Mouse (Mus musculus) kidney, embryonic 16.5 days (tissue): ENCODE measurements around the gene Sidt2. TPM values are rescaled to one million over a fixed set of nuclear protein-coding genes. Genes with fewer than 3 reads are reported as not detected.

Source experiments
- ATAC-seq: fragments of 200-750 bp; cut with Nextera tagmentation; 2 replicates; pipeline ENCODE4 v1.8.0; 2017; ENCODE audit warnings: moderate TSS enrichment; ENCODE audit not compliant: low FRiP score, low TSS enrichment
- H3K27ac ChIP-seq: fragments of 300-500 bp; sonication (generic); 2 replicates; pipeline ENCODE4 v1.5.1; 2014; ENCODE audit warnings: low read length
- H3K27me3 ChIP-seq: fragments of 300-500 bp; sonication (generic); 2 replicates; pipeline ENCODE4 v1.6.1; 2014; ENCODE audit warnings: low read length, control low read depth, mixed read lengths; ENCODE audit not compliant: insufficient read depth
- H3K36me3 ChIP-seq: fragments of 300-500 bp; sonication (generic); 2 replicates; pipeline ENCODE4 v1.6.1; 2014; ENCODE audit warnings: low read length, control low read depth, mixed read lengths; ENCODE audit not compliant: insufficient read depth
- H3K4me1 ChIP-seq: fragments of 300-500 bp; sonication (generic); 2 replicates; pipeline ENCODE4 v1.6.1; 2014; ENCODE audit warnings: low read length, control low read depth, mixed read lengths; ENCODE audit not compliant: insufficient read depth
- H3K4me2 ChIP-seq: fragments of 300-500 bp; sonication (generic); replicated peaks from 2 replicates; pipeline ENCODE4 v1.6.1; 2014; ENCODE audit warnings: low read depth, low read length
- H3K4me3 ChIP-seq: fragments of 300-500 bp; sonication (generic); 2 replicates; pipeline ENCODE4 v1.5.1; 2014; ENCODE audit warnings: mild to moderate bottlenecking, low read length
- H3K9ac ChIP-seq: fragments of 300-500 bp; sonication (generic); replicated peaks from 2 replicates; pipeline ENCODE4 v1.6.1; 2014; ENCODE audit warnings: low read length
- H3K9me3 ChIP-seq: fragments of 300-500 bp; sonication (generic); 2 replicates; pipeline ENCODE4 v1.6.1; 2016; ENCODE audit warnings: low read length, control low read depth
- WGBS: fragments of 180-500 bp; shearing (Covaris S2); extraction: QIAGEN DNeasy Blood & Tissue Kit; methylation state at CpG from one replicate; pipeline ENCODE4 v1.1.7; 2014; 5-methylcytosine and 5-hydroxymethylcytosine counted together
- polyA plus RNA-seq: library from polyadenylated mRNA; unstranded; fragments of >200 nt; fragmentation: Nextera tagmentation; extraction: Ambion mirVana; gene quantifications from 2 replicates; pipeline ENCODE4 v1.2.1, GENCODE M21; 2015

The Sidt2 gene
- polyA plus RNA-seq, 1 experiment from 2014 or later, result 44.5 TPM

GRCm38 (mm10) chr9:45979778-45980177 is 24.7 kb upstream of the Sidt2 start:
- Histone ChIP-seq H3K27ac (no peak overlapping the region), H3K36me3 (peaks cover 9% of the 10 kb centered on the region), H3K9me3 (no peaks in the 10 kb centered on the region), H3K9ac (no peak overlapping the region), H3K4me1 (peaks cover 25% of the 10 kb centered on the region), H3K27me3 (no peaks in the 10 kb centered on the region), H3K4me2 (no peak overlapping the region), H3K4me3 (no peak overlapping the region)
- WGBS, result 95% methylated on average over 2 of the region's 2 CpGs
- ATAC-seq, result no peak

DNA sequence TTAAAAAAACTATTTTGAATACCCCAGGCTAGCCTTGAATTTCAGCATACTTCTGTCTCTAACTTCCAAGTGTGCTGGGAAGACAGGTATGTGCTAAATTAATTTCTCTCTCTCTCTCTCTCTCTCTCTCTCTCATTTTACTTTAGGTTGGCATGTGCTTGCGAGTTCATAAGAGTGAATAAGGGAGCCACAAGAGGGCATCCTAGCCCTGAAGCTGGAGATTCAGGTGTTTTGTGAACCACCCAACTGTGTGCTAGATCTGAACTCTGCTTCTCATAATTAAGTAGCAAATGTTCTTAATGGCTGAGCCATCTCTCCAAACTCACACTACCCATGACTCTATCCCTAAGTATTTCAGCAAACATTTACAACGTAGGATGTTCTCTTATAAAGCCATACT is 21.8 kb upstream of the Sidt2 start:
- Histone ChIP-seq H3K27ac (no peak overlapping the region), H3K4me3 (no peak overlapping the region), H3K27me3 (no peaks in the 10 kb centered on the region), H3K9ac (no peak overlapping the region), H3K9me3 (no peaks in the 10 kb centered on the region), H3K4me2 (no peak overlapping the region), H3K36me3 (peaks cover 27% of the 10 kb centered on the region), H3K4me1 (peaks cover 7% of the 10 kb centered on the region; the same call in 1 of the 2 replicates)
- 95% methylated on average over 2 of the region's 2 CpGs for WGBS
- ATAC-seq, result no peak

DNA sequence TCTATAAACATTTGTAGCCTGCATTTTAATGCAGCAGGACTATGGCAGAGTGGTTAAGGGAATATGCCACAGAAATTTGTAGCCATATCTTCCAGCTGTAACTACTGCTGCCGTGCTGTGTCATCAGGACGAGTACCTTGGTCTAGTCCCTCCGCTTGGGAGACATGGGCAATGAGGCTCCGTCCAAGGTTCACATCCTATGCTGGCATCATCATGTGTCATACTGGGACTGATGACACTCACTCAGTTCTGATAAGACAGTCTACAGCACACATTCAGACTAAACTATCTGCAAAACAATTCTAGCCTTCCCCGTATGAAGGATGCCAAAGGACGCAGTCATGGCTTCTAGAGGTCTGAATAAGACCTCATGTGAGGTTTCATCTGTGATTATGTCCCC is 8.5 kb upstream of the Sidt2 start:
- ATAC-seq, result no peak
- 90% methylated on average over 6 of the region's 6 CpGs for WGBS
- Histone ChIP-seq H3K36me3 (peaks cover 50% of the 10 kb centered on the region), H3K9ac (no peak overlapping the region), H3K9me3 (no peaks in the 10 kb centered on the region), H3K4me3 (no peak overlapping the region), H3K4me2 (no peak overlapping the region), H3K4me1 (0 out of 2 replicates have a peak, but pooled peaks cover 3% of the 10 kb centered on the region), H3K27ac (no peak overlapping the region), H3K27me3 (no peaks in the 10 kb centered on the region)

DNA sequence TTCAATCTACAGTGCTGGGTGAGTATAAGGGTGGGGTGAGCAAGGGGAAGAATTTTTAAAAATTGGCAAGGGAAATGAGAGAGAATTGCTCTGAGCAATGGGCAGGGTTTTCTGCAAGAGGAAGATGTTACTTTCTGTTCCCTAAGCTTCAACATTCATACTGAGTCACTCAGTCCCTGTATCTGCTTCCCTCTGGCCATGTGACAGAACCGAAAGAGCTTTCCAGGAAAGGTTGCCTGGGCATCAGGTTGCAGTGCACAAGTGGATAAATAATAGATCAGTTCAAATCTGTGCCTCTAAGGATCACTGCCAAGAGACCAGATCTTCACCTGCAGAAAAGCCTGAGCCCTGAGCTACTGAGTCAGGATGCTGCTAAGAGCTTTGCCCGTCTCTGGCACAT is 6.8 kb upstream of the Sidt2 start:
- 70% methylated on average over 2 of the region's 2 CpGs for WGBS
- H3K4me1 ChIP-seq, result 0 out of 2 replicates have a peak, but pooled peaks cover 3% of the 10 kb centered on the region
- H3K27ac ChIP-seq, result no peak overlapping the region
- no peak overlapping the region for H3K9ac ChIP-seq
- peaks cover 39% of the 10 kb centered on the region for H3K36me3 ChIP-seq
- no peak for ATAC-seq
- no peak overlapping the region for H3K4me3 ChIP-seq
- H3K4me2 ChIP-seq, result no peak overlapping the region
- no peaks in the 10 kb centered on the region for H3K9me3 ChIP-seq
- no peaks in the 10 kb centered on the region for H3K27me3 ChIP-seq

DNA sequence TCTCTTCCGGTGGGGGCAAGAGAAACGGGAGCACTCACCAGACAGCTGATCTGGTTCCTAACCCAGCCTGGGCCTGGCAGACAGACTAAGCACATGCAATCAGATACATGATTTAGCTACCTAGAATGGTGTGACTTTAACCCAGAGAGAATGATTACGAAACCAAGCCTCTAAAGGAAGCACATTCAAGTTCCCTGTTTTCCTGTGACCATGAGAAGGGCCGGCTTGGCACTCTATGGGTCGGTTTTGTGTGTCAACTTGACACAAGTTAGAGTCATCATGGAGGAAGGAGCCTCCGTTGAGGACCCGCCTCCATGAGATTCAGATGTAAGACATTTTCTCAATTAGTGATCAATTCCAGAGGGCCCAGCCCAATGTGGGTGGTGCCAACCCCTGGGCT is 4.6 kb upstream of the Sidt2 start:
- Histone ChIP-seq H3K36me3 (peaks cover 29% of the 10 kb centered on the region), H3K4me3 (no peak overlapping the region), H3K9me3 (no peaks in the 10 kb centered on the region), H3K27me3 (no peaks in the 10 kb centered on the region), H3K27ac (no peak overlapping the region), H3K9ac (no peak overlapping the region), H3K4me1 (peaks cover 8% of the 10 kb centered on the region; the same call in 1 of the 2 replicates), H3K4me2 (no peak overlapping the region)
- ATAC-seq, result no peak
- 86% methylated on average over 7 of the region's 7 CpGs for WGBS

- Histone ChIP-seq H3K27me3 (no peaks in the 10 kb centered on the region), H3K4me3 (no peak overlapping the region), H3K9me3 (no peaks in the 10 kb centered on the region), H3K4me2 (no peak overlapping the region), H3K36me3 (peaks cover 21% of the 10 kb centered on the region), H3K27ac (peak overlapping the region; percentile 14), H3K4me1 (peaks cover 12% of the 10 kb centered on the region), H3K9ac (no peak overlapping the region)
- 48% methylated on average over 4 of the region's 4 CpGs for WGBS
- ATAC-seq, result no peak
Observed at GRCm38 (mm10) chr9:45958851-45959250, 3.8 kb upstream of the Sidt2 start.

DNA sequence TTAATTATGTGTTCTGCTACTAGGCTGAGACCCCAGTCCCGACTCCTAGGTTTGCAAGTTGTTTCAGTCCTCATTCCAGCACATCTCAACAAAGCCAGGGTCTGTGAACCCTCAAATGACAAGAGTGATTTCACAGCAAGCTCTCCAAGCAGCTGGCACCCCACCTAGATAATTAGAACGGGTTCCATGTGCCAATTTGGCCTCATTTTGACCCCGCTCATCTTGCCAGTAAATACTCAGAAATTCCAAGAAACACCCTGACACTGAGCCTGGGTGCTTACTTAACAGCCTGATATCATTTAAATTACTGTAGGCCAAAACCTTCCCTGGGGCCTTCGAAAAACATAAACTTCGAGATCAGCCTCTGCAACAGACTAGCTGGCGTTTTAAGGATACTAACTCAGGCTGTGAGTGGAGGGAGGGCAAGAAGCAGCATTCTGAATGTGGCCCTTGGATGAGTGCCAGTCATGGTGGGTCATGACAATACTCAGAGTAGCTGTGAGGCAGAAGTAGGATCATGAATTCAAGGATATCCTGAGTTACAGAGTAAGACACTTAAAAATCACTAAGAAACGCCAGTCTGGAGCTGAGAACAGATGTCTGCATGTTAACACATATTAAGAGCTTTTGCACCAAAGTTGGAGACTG is 3.1 kb upstream of the Sidt2 start:
- Histone ChIP-seq H3K4me1 (peaks cover 19% of the 10 kb centered on the region), H3K27ac (peak overlapping the region; percentile 14; the same call in 1 of the 2 replicates), H3K4me3 (no peak overlapping the region), H3K27me3 (no peaks in the 10 kb centered on the region), H3K4me2 (no peak overlapping the region), H3K9me3 (no peaks in the 10 kb centered on the region), H3K9ac (no peak overlapping the region), H3K36me3 (peaks cover 14% of the 10 kb centered on the region)
- no peak for ATAC-seq
- 59% methylated on average over 7 of the region's 7 CpGs for WGBS

- Histone ChIP-seq H3K9ac (peak overlapping the region; percentile 96), H3K36me3 (peaks cover 21% of the 10 kb centered on the region), H3K4me1 (peaks cover 23% of the 10 kb centered on the region), H3K27me3 (no peaks in the 10 kb centered on the region), H3K4me3 (peak overlapping the region; percentile 81), H3K4me2 (peak overlapping the region; percentile 71), H3K27ac (peak overlapping the region; percentile 93), H3K9me3 (no peaks in the 10 kb centered on the region)
- under 1% methylated on average over 62 of the region's 63 CpGs for WGBS
- ATAC-seq, result peak; percentile 63
Observed at GRCm38 (mm10) chr9:45954294-45955106, 558 bp downstream of the Sidt2 start.

DNA sequence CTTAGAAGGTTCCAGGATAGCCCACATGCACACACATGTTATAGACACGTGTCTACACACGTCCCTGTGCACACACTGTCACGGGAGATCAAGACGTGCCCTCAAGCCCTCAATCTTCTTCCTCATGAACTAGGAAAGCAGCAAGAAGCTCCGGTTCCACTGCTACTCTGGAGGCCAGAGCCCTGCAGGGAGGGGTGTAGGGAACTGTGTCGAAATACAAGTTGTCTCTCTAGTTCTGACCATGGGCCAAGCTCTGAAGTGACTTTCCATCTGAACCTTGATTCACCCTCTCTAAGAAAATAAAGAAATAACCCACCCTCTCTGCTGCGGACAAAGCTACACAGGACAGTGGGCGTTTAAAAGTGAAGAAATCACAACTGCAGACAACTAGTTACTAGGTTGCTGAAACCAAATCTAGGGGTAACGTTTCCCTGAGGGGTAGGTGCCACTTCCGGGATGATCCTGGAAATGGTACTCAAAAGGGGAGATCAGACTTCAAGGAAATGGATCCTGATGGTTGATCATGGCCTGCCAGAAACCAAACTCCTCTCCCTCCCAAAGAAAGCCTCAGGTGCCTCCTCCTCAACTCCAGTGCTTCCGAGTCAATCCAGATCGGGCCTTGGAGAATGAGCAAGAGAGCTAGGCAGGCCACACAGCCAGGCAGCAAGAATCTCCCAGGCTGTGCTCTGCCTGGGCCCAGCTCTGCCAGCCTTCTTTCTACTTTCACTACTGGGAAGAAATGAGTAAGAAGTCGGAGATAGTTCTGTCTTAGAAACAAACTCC is 1.4 kb downstream of the Sidt2 start:
- 45% methylated on average over 13 of the region's 13 CpGs for WGBS
- no peaks in the 10 kb centered on the region for H3K9me3 ChIP-seq
- H3K4me1 ChIP-seq, result peaks cover 19% of the 10 kb centered on the region
- peak overlapping the region; percentile 81 for H3K4me3 ChIP-seq
- H3K27me3 ChIP-seq, result no peaks in the 10 kb centered on the region
- H3K36me3 ChIP-seq, result peaks cover 28% of the 10 kb centered on the region
- H3K27ac ChIP-seq, result peak overlapping the region; percentile 93
- peak overlapping the region; percentile 96 for H3K9ac ChIP-seq
- no peak for ATAC-seq
- H3K4me2 ChIP-seq, result peak overlapping the region; percentile 71
